31 mouse cellular contexts compared by ENCODE assay signal in genomic region chr19:31923615-31924352, GRCm38 (mm10). TPM values are rescaled to one million over a fixed set of nuclear protein-coding genes. Genes with fewer than 3 reads are reported as not detected.
DNase-seq lines count a peak whose midpoint lies in the region; ATAC-seq and TF ChIP-seq lines count a peak whose summit lies in the region.
"Had no signal": no experiment of that assay in that cellular context is flagged by ENCODE, and none has a peak within 500 bp of the region (broad histone marks: within the 10 kb centered on the region; RNA-seq: fewer than 3 reads in every experiment).

No protein-coding gene starts in this region.

- H3K4me2 ChIP-seq in kidney, embryonic 15.5 days: no peak overlapping the region
- H3K4me2 ChIP-seq in intestine, postnatal 0 days (replicated peaks; ENCODE audit: low read depth): no peak overlapping the region
- H3K4me2 ChIP-seq: embryonic facial prominence, embryonic 15.5 days; heart, embryonic 11.5 days; hindbrain, embryonic 12.5 days; hindbrain, embryonic 15.5 days had no signal

- ATAC-seq in kidney, embryonic 15.5 days (replicated peaks; ENCODE audit: low FRiP score): peak; percentile 69
- peak; percentile 65 for ATAC-seq in intestine, postnatal 0 days
- ATAC-seq: forebrain, embryonic 14.5 days; forebrain, postnatal 0 days had no signal

- 48% methylated on average over 6 of the region's 6 CpGs for WGBS in kidney, adult 2 months
- 67% methylated on average over 6 of the region's 6 CpGs for WGBS in kidney, embryonic 15.5 days
- 69% methylated on average over 6 of the region's 6 CpGs for WGBS in intestine, postnatal 0 days

- H3K4me1 ChIP-seq in kidney, adult 2 months (ENCODE audit: control insufficient read depth, insufficient read depth, low read length): peaks cover 3% of the 10 kb centered on the region
- no peaks in the 10 kb centered on the region for H3K4me1 ChIP-seq in kidney, embryonic 15.5 days
- no peaks in the 10 kb centered on the region for H3K4me1 ChIP-seq in intestine, postnatal 0 days (replicated peaks; ENCODE audit: control insufficient read depth, insufficient read depth, low read length)
- H3K4me1 ChIP-seq: embryonic facial prominence, embryonic 15.5 days; hindbrain, embryonic 12.5 days; hindbrain, embryonic 15.5 days had no signal

- H3K9ac ChIP-seq in kidney, embryonic 15.5 days: no peak overlapping the region
- H3K9ac ChIP-seq in intestine, postnatal 0 days (ENCODE audit: low read depth, low read length): no peak overlapping the region
- H3K9ac ChIP-seq: embryonic facial prominence, embryonic 15.5 days; forebrain, postnatal 0 days; hindbrain, embryonic 12.5 days; hindbrain, embryonic 15.5 days had no signal

- H3K27ac ChIP-seq in kidney, adult 2 months (ENCODE audit: insufficient read depth, low read depth, low read length): no peak overlapping the region
- no peak overlapping the region for H3K27ac ChIP-seq in kidney, embryonic 15.5 days
- H3K27ac ChIP-seq in intestine, postnatal 0 days (ENCODE audit: low read depth, low read length): no peak overlapping the region
- H3K27ac ChIP-seq: embryonic facial prominence, embryonic 15.5 days; gastrocnemius, adult 2 months; hindbrain, embryonic 12.5 days; hindbrain, embryonic 15.5 days had no signal

- no peaks in the 10 kb centered on the region for H3K27me3 ChIP-seq in kidney, adult 2 months (replicated peaks; ENCODE audit: control insufficient read depth, insufficient read depth, low read length)
- H3K27me3 ChIP-seq in kidney, embryonic 15.5 days: no peaks in the 10 kb centered on the region
- no peaks in the 10 kb centered on the region for H3K27me3 ChIP-seq in intestine, postnatal 0 days (replicated peaks; ENCODE audit: control insufficient read depth, insufficient read depth, low read length)
- H3K27me3 ChIP-seq: embryonic facial prominence, embryonic 15.5 days; hindbrain, embryonic 12.5 days; hindbrain, embryonic 15.5 days had no signal

- DNase-seq in kidney, adult 2 months: peak; percentile 72
- DNase-seq in kidney, postnatal 4 days: no peak
- DNase-seq in kidney, postnatal 10 days: no peak
- peak; percentile 6 for DNase-seq in kidney, postnatal 14 days
- DNase-seq in adrenal gland, postnatal 4 days (ENCODE audit: low spot score in 2 of 2): no peak
- no peak for DNase-seq in cerebellum, postnatal 25 days
- DNase-seq: adrenal gland, adult 2 months; adrenal gland, postnatal 14 days; cerebellum, adult 11-12 months; cerebellum, adult 9-10 months; cerebellum, postnatal 14 days; forebrain, postnatal 0 days; gastrocnemius, adult 2 months; gastrocnemius, postnatal 14 days; heart, adult 11 months had no signal

- no peak for TF ChIP-seq CTCF in kidney, adult 2 months (conservative IDR thresholded peaks at IDR 0.05; ENCODE audit: insufficient read depth, insufficient read length, low read depth, low read length)
- TF ChIP-seq CTCF in intestine, postnatal 0 days (IDR thresholded peaks at IDR 0.05; ENCODE audit: low read depth): no peak

- no peak for TF ChIP-seq POLR2A in kidney, adult 2 months (IDR thresholded peaks at IDR 0.05; ENCODE audit: low read depth, low read length)

- no peaks in the 10 kb centered on the region for H3K9me3 ChIP-seq in kidney, embryonic 15.5 days (replicated peaks)
- no peaks in the 10 kb centered on the region for H3K9me3 ChIP-seq in intestine, postnatal 0 days (ENCODE audit: control insufficient read depth)
- H3K9me3 ChIP-seq: embryonic facial prominence, embryonic 15.5 days; hindbrain, embryonic 12.5 days; hindbrain, embryonic 15.5 days had no signal

- H3K4me3 ChIP-seq in kidney, adult 2 months (ENCODE audit: insufficient read depth, low read depth, low read length): no peak overlapping the region
- H3K4me3 ChIP-seq in kidney, embryonic 15.5 days (replicated peaks): no peak overlapping the region
- no peak overlapping the region for H3K4me3 ChIP-seq in intestine, postnatal 0 days (ENCODE audit: low read depth, low read length)
- H3K4me3 ChIP-seq: embryonic facial prominence, embryonic 15.5 days; gastrocnemius, adult 2 months; hindbrain, embryonic 12.5 days; hindbrain, embryonic 15.5 days had no signal

- no peaks in the 10 kb centered on the region for H3K36me3 ChIP-seq in kidney, adult 2 months (ENCODE audit: control insufficient read depth, insufficient read depth, low read length)
- H3K36me3 ChIP-seq in kidney, embryonic 15.5 days: no peaks in the 10 kb centered on the region
- peaks cover 16% of the 10 kb centered on the region; the same call in 1 of the 2 replicates for H3K36me3 ChIP-seq in intestine, postnatal 0 days (ENCODE audit: control insufficient read depth, insufficient read depth)
- H3K36me3 ChIP-seq: embryonic facial prominence, embryonic 15.5 days; hindbrain, embryonic 12.5 days; hindbrain, embryonic 15.5 days had no signal

RNA-seq across cellular contexts. Expression of gene A1cf, which starts 55.2 kb away (rescaled TPM):
- polyA plus RNA-seq in kidney, adult 2 months (2012; rRNA removed): 26.3 and 27.9 TPM in 2 replicates
- 1.8 and 2.2 TPM in 2 replicates for polyA plus RNA-seq in kidney, embryonic 15.5 days (2015; fragmentation: Nextera tagmentation; extraction: Ambion mirVana)
- 11.9 TPM in 2 replicates for polyA plus RNA-seq in intestine, postnatal 0 days (2015; fragmentation: Nextera tagmentation; extraction: Ambion mirVana)
- total RNA-seq in adrenal gland, postnatal 4 days (2021): 1 to 10 TPM; 2.0 to 5.6 TPM
- total RNA-seq: forebrain, postnatal 0 days; gastrocnemius, adult 2 months; gastrocnemius, postnatal 14 days; heart, adult 8-10 months; heart, postnatal 25 days; MEL had no signal
- polyA plus RNA-seq: brain, embryonic 14.5 days; C2C12; embryonic facial prominence, embryonic 15.5 days; forebrain, embryonic 11.5 days; forebrain, embryonic 14.5 days; forebrain, postnatal 0 days; frontal cortex, adult 2 months; heart, embryonic 14.5 days; heart, postnatal 0 days; hindbrain, embryonic 12.5 days; hindbrain, embryonic 15.5 days had no signal

Comparison
In these comparisons a context has a peak if more than half of its experiments do, and no peak if none do; other contexts are left out.
1. DNase-seq: peak in kidney, adult 2 months (single experiment) and kidney, postnatal 14 days (single experiment); none in kidney, postnatal 4 days (0 of 2), kidney, postnatal 10 days (single experiment), adrenal gland, postnatal 4 days (0 of 2) and cerebellum, postnatal 25 days (0 of 2).